Mouse (Mus musculus) cerebellum, postnatal 10 days (tissue): Measurements from ENCODE around the gene Maco1.

Experiments
- DNase-seq, 2 experiments: peaks; one replicate each; pipeline ENCODE4 v3.0.0; 2021; ENCODE audit warnings: mixed read lengths in 2 of 2

Maco1 gene

DNA sequence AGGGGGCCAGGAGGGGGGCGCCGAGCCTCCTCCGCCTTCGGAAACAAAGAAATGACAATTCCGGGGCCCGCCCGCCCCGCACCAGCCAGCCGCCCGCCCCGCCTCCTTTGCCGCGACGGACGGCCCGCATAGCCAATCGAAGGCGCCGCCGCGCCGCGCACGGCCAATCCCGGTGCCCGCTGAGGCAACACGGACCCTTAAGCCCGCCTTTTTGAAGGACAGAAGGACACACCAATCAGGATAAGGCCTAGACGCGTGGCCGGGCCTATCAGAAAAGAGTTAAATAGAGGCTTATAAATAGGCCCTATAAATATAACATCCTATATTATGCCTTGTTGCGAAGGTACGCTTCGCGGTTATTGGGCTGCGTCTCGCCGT is at the start of gene Maco1:
Maco1 (minus strand) TSS at position 87 of the 378 bp plus-strand sequence.
- peak; percentile 100 for DNase-seq

DNA sequence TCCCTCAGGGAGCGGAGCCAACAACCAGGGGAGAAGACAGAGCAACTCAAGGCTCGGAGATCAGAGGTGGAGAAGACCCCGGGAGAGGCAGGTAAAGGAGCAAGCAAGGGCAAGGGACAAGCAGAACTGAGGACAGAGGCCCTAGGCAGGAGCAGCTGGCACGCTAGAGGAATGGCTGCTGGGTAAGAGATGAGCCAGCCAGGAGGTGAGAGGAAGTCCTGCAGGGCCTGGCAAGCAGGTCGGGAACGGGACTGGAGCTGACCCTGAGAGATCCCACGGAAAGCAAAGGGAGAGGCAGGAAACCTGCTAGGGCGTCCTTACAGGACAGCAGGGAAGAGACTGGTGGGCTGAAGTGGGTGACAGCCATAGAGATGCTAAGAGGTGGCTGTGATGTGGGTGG is 48.0 kb upstream of the Maco1 start:
- DNase-seq: no peak

DNA sequence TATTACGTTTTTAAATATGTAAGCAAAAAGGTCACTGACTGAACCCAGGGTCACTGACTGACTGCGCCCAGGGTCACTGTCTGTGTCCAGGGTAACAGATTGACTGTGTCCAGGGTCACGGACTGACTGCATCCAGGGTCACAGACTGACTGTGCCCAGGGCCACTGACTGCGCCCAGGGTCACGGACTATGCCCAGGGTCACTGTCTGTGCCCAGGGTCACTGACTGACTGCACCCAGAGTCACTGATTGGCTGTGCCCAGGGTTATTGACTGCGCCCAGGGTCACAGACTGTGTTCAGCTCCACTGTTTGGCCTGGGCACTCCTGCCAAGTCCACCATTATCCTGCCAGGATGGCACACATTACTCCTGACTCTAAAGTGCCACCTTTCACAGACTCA is 44.1 kb upstream of the Maco1 start:
- DNase-seq: no peak

GRCm38 (mm10) chr4:134892096-134892495 is 39.0 kb upstream of the Maco1 start:
- DNase-seq: peak; percentile 79 to 82

- no peak for DNase-seq
Measured at GRCm38 (mm10) chr4:134884364-134884763, 31.2 kb upstream of the Maco1 start.

- no peak for DNase-seq
Measured at GRCm38 (mm10) chr4:134883808-134884207, 30.7 kb upstream of the Maco1 start.

DNA sequence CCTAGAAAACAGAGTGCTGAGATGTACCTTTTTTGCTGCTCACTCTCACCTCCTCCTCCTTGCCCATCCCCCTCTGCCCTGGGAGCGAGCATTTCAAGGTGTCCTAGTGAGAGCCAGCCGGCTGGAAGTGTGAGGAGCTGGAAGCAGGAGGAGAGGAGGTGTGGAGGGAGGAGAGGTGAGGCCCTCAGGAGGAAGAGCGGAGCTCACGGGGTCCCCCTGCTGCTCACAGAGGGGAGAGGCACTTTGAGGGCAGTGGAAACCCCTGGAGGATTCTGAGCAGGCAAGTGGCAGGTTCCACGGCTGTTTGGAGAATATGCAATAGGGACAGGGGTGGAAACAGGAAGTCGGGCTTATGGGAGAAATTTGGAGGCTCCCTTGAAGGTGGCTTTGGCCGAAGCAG is 30.1 kb upstream of the Maco1 start:
- peak; percentile 28 to 31 for DNase-seq

GRCm38 (mm10) chr4:134880041-134880440 is 26.9 kb upstream of the Maco1 start:
- peak; percentile 43 to 52 for DNase-seq

- DNase-seq: peak; percentile 89 to 90
Measured at GRCm38 (mm10) chr4:134879410-134879981, 26.4 kb upstream of the Maco1 start.

DNA sequence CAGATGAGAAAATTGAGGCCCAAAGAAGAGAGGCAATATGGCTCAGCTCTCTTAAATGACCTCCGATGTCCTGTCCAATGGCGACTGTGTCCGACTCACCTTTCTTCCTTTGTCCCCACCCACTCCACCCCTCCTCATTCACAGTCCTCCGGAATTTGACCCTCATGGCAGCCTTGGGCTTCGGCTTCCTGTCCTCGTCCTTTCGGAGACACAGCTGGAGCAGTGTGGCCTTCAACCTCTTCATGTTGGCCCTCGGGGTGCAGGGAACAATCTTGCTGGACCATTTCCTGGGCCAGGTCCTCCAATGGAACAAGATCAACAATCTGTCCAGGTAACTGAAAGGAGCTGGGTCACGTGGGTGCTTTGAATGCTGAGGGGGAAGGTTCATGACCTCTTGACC is 23.0 kb upstream of the Maco1 start:
- DNase-seq: no peak

DNA sequence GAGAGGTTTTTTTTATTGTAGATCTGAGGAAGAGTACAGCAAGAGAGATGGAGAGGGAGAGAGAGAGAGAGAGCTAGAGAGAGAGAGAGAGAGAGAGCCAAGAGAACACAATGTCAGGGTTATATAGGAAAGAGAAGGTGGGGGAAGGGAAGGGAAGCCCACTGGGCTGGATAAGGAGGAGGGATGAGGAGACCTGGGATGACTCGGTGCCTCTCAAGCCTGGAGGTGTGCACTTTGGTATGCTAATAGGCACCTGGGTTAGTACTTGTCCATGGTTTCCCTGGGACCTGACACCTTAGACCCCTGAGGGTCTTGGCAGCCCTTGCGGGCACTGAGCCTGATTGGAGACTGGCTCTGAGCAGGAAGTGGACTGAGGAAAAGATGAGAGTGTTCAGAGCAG is 18.8 kb upstream of the Maco1 start:
- DNase-seq: no peak

GRCm38 (mm10) chr4:134871477-134871876 is 18.3 kb upstream of the Maco1 start:
- no peak for DNase-seq

DNA sequence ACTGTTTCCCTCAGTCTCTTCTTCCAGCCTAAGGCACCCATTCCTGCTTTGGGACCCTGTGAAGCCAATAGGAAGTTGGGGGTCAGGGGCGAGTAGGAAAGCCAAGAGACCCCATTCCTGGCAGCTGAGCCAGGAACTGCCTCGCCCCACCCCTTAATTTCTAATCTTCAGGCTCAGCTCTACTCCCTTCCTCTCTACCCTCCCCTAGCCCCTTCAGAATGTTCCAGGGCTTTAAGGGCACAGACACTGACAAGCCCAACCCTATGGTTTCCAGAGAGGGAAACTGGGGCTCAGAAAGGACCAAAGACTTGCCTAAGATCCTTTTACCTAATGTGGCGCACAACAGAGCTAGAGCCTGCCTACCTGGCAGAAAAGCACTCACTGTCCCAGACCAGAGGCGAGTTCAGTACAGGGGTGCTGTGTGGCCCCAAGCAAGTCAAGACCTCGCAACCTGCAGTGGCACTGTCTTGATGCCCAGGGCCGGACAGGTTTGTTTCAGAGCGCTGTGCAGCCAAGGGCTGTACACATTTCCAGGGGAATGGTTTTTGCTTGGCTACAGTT is 16.8 kb upstream of the Maco1 start:
- DNase-seq: no peak

DNA sequence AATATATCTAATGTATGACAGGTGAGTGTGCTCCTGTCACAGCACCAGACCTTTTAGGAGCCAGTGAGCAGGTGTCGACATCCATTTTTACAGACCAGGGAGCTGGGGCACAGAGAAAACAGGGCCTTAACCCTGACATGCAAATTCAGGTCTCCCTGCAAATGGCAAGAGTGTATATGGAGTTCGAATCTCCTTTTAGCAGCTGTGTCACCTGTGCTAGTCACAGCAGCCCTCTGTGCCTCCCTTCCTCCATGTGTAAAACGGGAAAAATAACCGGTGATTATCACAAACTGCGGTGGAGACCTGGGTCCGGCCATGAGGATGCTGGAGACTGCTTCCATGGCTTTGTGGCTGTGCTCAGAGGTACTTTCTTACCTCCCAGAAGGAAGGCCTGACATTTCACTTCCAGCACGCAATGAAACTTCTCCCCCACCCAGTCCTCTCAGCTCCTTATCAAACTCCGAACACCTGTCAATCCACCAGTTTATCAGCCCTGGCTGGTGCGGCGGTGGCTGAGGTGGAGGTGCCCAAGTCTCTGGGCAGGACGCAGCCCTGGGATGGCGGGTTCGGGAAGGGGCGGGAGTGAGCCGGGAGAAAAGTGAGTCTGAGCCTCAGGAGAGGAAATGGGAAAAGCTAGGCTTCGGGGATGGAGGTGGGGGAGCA is 16.1 kb upstream of the Maco1 start:
- no peak for DNase-seq

DNA sequence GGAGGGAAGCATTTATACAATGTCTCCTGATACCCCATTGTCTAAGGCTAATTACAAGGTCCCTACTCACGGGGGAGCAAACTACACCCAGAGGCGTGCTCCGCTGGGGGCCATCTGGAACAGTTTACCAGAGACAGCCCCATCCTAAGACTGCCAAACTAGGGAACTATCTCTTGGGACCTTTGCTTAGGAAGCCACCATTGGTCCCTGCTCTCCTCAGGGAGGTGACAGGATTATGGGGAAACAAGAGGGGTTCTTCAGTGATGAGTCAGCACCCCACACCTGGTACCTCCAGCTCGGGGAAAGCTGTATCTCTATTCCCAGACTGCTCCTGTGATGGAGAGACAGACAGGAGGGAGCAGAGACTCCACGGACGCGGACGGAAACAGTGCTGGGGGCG is 15.3 kb upstream of the Maco1 start:
- no peak for DNase-seq

DNA sequence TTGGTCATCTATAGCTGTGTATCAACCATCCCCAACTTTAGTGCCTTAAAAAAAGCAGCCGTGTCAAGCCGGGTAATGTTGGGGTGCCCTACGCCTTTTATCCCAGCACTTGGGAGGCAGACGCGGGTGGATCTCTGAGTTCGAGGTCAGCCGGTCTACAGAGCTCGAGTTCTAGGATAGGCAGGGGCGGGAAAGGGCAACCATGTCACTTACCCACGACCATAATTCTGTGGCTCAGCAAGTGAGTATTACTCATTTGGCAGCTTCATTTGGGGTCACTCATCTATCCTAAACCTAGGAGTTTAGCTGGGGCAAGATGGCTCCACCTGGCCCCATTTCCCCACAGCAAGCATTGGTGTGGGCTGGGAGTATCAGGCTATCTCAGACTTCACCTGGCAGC is 14.9 kb upstream of the Maco1 start:
- DNase-seq: no peak

DNA sequence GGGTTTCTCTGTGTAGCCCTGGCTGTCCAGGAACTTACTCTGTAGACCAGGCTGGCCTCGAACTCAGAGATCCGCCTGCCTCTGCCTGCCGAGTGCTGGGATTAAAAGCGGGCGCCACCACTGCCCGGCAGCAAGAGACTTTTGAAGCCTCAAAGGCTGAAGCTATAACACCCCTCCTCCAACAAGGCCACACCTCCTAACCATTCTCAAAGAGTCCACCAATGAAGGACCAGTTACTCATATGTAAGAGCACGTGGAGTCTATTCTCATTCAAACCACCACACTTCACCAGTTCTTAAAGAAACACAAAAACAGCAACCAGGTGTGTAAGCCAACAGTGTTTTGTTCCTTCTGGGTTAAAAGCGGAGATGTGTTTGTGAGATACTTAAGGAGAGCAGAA is 14.5 kb upstream of the Maco1 start:
- DNase-seq: no peak

GRCm38 (mm10) chr4:134867213-134867612 is 14.1 kb upstream of the Maco1 start:
- no peak for DNase-seq

- DNase-seq: no peak
Measured at GRCm38 (mm10) chr4:134865789-134866188, 12.6 kb upstream of the Maco1 start.

DNA sequence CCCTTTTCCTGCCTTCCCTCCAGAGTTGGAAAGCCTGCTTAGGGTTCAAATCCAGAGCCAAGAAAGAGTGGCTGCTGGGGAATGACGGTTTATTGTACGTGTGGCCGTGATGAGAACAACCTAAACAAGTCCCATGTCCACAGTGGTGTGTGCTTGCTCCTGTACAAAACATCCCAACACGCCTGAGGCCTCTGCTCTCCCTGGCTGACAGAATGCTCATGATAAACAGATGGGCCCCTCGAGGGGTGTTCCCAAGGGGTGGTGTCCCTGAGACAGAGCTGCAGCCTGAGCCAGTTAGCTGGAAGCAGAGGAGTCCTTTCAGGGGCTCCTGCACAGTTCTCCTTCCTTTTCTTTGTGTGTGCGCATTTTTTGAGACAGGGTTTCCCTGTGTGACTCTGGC is 12.2 kb upstream of the Maco1 start:
- no peak for DNase-seq

GRCm38 (mm10) chr4:134863937-134864729 is 11.0 kb upstream of the Maco1 start, which contains the start of gene Rhd:
TSS of gene Rhd (plus strand) at chr4:134864536.
- no peak for DNase-seq

- DNase-seq: no peak
Measured at GRCm38 (mm10) chr4:134862996-134863395, 9.9 kb upstream of the Maco1 start.

- no peak for DNase-seq
Measured at GRCm38 (mm10) chr4:134861884-134862283, 8.7 kb upstream of the Maco1 start.

- no peak for DNase-seq
Measured at GRCm38 (mm10) chr4:134858494-134858893, 5.3 kb upstream of the Maco1 start.
